Mouse (Mus musculus) cerebellum, postnatal 14 days (tissue): Measurements from ENCODE around the gene Tsku.
A peak's percentile ranks its signal among the peaks of the same experiment; 100 is the strongest.

Source experiments
- DNase-seq, 2 experiments: peaks; one replicate each; pipeline ENCODE4 v3.0.0; 2021; ENCODE audit warnings: mixed read lengths in 2 of 2

The Tsku gene

DNA sequence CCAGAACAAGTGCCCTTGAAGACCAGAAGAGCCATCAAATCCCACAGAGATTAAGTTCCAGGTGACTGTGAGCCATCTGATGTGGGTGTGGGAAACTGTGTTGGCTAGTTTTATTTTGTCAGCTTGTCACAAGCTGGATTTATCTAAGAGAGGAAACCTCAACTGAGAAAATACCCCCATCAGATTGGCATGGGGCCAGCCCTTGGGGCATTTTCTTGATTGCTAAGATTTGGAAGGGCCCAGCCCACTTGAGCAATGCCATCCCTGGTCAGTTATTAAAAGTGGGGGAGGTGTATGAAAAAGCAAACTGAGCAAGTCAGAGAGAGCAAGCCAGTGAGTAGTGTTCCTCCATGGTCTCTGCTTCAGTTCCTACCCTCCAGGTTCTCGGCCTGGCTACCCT is 36.9 kb downstream of the Tsku start:
- peak; percentile 30 to 51 for DNase-seq

DNA sequence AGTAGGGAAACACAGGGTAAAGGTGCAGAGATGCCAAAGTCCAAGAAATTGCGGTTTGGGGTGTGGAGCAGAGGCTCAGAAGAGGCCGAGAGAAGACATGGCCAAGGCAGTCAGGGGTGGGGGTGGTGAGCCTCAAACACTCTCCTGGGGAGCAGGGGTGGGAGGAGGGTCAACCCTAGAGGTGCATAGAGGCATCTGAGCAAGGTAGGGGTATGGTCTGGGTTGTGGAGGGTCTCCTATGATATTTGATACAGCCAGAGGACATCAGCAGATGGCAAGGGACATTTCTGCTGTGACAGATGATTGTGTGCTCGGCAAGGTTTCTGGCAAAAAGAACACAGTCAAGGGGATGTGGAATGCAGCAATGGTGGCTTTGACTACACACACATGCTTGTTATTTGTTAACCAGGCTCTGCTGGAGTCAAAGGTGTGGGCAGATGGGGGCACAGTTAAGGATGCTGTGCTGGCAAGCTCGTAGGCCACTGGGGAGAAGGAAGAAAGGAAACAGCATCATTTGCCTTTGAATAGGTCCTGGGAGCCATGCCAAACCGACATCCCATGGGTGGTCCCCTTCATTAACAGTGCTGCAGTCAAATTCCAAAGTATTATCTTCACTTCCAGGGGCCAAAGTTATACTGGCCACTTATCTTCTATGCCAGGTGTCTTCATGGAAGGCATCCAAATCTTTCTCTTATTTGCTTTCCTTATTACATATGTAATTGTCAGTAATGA is 37.7 kb downstream of the Tsku start:
- peak; percentile 75 to 78 for DNase-seq

DNA sequence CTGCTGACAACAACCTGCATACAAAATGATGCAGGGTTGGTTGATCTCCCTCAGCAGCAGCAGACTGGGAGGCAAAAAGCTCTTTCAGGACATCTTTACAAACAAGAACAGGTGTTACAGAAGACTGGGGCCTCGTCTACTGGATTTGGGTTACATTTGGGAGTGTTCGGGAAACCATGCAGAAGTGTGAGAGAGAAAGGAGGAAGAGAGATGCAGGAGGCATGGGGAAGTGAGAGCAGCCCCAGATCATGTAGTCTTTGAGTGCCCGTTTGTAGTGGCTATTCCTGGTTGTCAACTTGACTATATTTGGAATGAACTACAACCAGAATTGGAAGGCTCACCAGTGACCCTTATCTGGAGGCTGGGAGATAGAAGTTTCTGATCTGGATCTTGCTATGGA is 38.7 kb downstream of the Tsku start:
- DNase-seq = no peak

DNA sequence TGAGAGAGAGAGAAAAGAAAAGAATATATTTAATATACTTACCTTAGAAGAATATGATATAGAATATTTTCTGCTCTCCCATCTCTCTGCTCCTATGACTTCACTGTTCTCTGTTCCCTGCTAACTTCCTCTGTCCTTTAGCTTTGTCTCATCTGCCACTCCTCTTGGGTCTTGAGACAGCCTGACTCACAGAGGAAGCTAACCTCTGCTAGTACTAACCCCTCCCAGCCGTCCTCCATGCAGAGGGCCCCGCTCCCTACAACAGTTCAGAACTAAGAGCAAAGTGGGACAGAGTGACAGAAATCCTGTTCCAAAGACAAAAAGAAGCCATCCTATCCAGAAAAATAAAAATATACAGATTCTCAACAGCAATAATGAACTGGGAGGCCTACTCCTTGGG is 40.0 kb downstream of the Tsku start, which contains the start of gene Acer3:
Acer3 (minus strand) TSS at position 126 of the 400 bp plus-strand sequence.
- DNase-seq = no peak

DNA sequence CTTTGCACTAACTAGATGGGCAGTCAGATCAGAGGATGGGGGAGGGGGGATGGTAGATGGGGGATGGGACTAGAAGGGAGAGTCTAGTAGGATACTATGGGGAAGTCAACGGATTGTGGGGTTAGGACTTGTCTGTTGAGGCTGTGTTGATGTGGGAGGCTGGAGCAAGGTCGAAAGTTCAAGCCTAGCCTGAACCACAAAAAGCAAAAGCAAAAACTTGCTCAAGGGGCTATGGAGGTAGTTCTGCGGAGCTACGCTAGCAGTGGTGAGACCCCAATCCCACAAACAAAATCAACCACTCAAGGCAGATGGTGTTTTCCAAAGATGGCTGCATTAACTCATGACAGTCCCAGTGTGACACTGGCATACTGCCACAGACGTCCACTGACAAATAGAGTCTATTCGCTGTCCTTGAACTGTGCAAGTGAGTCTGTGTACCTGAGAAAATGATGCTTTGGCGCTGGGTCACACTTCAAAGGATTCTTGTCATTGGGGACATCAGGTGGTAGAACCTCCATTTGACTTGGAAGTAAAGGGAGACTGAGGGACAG is 41.0 kb downstream of the Tsku start:
- peak; percentile 58 to 67 for DNase-seq

DNA sequence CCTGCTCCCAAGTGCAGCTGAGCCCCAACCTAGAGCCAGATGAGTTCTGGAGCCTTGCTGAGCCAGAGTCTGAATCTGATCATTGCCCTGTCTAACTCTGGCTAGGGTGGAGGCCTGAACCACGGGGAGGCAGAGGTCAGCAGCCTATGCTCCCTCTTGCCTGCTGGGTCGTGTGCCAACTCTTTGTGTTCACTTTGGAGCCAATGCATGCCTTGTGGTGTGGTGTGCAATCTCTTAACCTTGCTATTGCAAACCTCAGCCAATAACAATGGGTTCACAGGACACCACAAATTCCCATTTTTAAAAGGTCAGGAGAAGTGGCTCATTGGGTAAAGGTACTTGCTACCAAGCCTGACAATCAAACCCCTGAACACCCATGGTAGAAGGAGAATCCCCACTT is 44.6 kb downstream of the Tsku start:
- DNase-seq = no peak

DNA sequence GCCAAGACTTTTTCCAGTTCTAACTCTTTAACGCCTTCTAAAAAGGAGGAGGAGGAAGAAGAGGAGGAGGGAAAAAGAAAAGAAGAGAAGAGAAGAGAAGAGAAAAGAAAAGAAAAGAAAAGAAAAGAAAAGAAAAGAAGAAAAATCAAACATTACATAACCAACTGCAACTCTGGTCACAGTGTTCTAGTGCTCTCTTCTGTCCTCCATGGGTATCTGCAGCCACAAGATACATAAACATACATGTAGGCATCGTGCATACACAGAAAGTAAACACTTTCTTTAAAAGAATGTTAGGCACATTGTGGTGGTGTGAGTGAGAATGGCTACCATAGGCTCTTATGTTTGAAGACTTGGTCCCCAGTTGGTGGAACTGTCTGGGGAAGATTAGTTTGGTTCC is 46.0 kb downstream of the Tsku start:
- DNase-seq = no peak

DNA sequence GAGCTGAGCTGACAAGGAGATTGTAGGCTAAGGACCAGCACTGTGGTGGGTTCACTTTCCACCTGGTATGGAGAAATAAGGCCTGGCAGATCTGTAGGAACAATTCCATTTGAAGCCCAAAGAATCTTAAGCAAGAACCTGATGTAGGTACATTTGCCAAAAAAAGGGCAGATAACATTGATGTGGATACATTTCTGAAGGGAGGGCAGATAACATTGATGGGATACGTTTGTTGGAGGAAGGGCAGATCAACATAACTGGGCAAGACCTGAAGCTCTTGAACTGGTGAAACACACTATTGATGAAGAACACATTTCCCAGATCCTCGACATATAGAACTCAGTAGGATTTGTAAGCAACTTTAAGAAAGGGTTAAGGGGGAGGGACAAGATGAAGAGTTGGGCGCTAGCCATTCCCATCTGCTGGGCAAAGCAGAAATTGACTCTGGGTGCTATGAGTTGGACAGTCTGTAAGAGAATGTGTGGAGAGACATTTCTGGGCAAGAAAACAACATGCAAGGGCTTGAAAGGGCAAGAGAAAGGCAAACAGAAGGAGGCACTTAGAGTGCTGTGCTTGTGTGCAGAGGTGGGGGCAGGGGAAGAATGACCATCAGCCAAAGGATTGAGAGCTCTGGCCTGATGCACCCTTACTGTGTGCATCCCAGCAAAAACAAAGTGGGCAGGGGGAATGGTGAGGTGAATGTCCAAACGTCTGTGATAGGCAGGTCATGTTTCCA is 48.8 kb downstream of the Tsku start:
- no peak for DNase-seq

DNA sequence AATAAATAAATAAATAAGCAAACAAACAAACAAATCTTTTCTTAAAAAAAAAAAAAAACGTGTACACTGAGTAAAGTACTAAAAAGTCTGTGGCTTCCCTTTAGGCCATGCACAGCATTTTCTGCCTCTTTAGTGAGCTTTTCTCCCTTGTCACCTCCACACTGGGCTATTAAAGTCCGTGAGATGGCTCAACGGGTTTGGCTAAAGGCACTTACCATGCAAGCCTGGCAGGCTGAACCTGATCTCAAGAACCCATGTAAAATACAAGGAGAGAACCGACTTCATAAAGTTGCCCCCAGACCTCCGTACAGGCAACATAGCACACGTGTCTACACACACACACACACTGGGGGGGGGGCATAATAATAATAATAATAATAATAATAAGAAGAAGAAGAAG is 50.9 kb downstream of the Tsku start:
- DNase-seq = no peak

DNA sequence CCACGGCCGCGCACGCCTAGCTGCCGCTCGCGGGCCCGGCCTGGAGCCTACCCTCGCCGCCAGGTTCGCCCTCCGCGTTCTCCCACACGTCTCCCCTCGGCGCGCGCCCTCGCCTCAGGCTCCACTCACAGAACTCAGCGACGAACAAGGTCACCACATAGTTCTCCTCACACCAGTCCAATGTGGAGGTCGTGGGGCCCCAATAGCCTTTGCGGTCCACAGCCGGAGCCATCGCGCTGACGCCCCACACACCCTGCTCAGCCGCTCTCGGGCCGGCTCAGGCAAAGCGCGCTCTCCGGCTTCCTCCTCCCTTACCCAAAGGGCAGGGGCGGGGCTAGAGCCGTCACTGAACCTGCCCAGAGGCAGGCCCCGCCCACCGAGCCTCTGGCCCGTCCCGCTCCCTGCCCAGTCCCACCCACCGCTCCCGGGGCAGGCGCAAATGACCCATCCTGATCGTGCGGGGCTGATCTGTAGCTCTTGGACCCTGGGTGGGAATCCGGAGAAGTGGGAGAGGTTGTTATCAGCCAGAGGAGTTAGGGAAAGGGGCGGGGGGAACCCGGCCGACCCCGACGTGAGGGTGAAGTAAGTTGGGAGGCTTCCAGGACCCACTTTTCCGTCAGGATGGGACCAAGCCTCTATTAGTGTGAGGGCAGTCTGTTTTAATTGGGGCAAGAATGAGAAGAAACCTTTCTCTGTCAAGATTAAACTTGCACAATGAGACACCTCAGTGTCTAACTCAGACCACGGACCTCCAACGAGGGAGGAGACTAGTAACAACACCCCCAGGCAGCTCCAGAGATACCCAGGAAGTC is 51.7 kb downstream of the Tsku start:
- DNase-seq = peak; percentile 92 to 96

DNA sequence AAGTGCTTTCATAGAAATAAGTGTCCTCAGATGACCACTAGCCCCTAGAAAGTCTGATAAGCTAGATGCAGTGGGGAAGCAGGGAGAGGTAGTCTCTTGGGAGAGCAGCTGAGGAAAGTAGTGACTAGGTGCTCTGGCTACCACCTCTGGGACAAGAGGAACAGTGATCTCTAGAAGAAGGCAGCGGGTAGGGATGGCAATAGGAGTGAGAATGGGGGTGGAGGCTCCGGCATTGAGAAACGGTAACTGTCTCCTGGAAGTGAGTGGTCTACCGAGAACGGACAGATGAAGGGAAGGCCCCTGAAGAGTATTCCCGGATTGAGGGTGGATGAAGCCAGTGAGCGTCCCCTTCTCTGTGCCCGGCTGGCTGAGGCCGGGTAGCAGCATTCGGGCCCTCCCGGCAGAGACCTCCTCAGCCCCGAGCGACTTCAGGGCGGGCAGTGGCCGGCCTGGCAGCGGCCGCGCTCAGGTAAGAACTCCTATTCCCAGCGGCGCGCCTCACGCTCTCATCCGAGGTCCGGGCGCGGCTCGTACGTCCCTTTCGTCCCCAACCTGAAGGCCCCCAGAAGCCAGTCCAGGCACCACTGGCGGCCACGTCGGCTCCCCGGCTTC is 52.4 kb downstream of the Tsku start:
- DNase-seq = no peak

DNA sequence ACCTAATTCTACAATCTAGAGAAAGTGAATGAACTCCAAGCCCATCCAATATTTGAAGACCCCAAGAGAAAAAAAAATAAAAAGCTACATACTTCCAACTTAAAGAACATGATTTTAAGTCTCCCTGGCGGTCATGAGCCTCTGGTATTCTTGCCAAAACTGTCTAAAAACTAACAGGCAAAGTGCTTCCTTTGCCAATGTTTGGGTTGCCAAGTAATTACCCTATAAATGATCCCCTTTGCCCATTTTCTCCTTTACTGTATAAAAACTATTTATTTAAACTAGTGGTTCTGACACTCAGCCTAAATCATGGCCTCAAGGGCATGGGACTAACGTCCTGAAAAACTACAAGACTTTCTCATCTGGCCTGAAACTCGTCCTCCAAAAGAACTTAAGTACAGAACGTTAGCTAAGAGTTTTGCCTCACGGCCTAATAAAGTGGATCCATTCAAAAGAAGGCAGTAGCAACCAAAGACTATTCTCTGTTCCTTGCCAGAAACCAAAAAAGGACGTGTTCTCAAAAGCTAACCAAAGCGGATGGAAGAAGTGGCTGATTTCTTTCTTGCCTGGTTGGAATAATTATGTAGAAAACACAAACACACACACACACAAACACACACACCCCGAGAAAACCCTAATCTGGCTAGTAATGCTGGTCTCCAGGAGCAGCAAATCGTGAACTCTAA is 53.1 kb downstream of the Tsku start:
- DNase-seq = no peak

DNA sequence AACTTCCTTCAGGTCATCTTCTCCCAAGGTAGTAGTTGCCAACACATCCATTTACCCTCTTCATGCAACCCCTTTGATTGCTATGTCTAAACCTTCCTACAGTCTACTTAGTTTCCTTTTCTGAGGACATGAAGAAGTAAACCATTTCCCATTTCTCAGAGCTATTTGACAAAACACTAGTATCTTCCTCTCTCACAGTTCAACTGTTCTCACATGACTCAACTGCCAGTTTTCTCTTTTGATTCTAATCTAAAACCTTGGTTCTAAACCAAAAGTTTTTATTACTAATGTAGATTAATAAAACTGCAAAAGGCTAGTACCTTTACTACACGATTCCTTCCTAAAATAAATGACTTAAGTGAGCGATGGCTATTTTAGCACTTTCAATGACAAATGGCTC is 53.7 kb downstream of the Tsku start:
- no peak for DNase-seq
